Mouse (Mus musculus) Patski (cell line): ENCODE results near the gene Trf. TPM values are rescaled to one million over a fixed set of nuclear protein-coding genes. Genes with fewer than 3 reads are reported as not detected.

Source experiments
- ATAC-seq: fragments of 100-300 bp; one replicate; pipeline ENCODE4 v1.8.0; 2021
- CTCF ChIA-PET: fragments of 350-600 bp; sonication (Branson Sonifier 250); formaldehyde crosslinking; loops from one replicate; lab custom pipeline; 2022; ENCODE audit warnings: inconsistent platforms; lab: Charles Lee
- POLR2A ChIA-PET: fragments of 350-600 bp; sonication (Branson Sonifier 250); formaldehyde crosslinking; loops from one replicate; lab custom pipeline; 2022; ENCODE audit warnings: antibody characterized with exemption, inconsistent platforms; lab: Charles Lee
- DNase-seq: peaks from one replicate; pipeline ENCODE4 v3.0.0-alpha.2; 2011; ENCODE audit warnings: low read depth, low spot score
- H3K27me3 ChIP-seq: fragments of 371-371 bp; one replicate; pipeline ENCODE4 v1.5.1; 2021
- CTCF ChIP-seq: fragments of 100-300 bp; IDR thresholded peaks from one replicate; pipeline ENCODE4 v1.5.1; 2021
- in situ Hi-C: fragments of 300-500 bp; cut with MboI; formaldehyde crosslinking; loops from 3 replicates; pipeline ENCODE4 v1.11.1; 2018; ENCODE audit warnings: low pct_unique_long_range_greater_than_20kb, mixed read lengths
- polyA plus RNA-seq: library from polyadenylated mRNA; unstranded; gene quantifications from one replicate; pipeline ENCODE4 v1.2.3, GENCODE M21; 2021

Gene Trf
- polyA plus RNA-seq, 1 experiment from 2014 or later, result not detected

DNA sequence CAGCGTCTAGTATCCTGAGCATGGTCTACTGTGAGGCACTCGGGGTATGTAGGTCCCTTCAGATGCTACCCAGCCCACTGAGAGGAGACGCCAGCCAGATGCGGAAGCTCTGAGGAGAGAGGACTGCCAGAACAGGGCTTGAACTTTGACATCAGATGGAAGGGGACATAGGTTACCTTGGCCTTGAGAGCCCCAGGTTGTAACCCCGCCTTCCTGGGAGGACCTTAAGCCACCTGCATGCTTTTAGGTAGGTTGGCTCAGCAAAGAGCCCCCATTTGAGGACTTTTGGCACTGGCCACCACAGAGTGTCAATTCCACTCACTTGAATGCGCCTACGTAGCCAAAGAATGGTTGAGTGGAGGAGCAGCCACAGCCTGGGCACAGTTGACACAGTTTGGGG, 5.5 kb downstream of the Trf start:
- CTCF ChIA-PET, result no interaction called here
- POLR2A ChIA-PET, result no interaction called here

GRCm38 (mm10) chr9:103214281-103214680, 16.0 kb downstream of the Trf start:
- DNase-seq, result no peak
- CTCF ChIA-PET, result no interaction called here

More for the DNA sequence above, 5.5 kb downstream of the Trf start:
- no peak for TF ChIP-seq CTCF
- peaks cover 8% of the 10 kb centered on the region for H3K27me3 ChIP-seq
- ATAC-seq (no peak), DNase-seq (no peak)
- in situ Hi-C loops, result no loop called here

DNA sequence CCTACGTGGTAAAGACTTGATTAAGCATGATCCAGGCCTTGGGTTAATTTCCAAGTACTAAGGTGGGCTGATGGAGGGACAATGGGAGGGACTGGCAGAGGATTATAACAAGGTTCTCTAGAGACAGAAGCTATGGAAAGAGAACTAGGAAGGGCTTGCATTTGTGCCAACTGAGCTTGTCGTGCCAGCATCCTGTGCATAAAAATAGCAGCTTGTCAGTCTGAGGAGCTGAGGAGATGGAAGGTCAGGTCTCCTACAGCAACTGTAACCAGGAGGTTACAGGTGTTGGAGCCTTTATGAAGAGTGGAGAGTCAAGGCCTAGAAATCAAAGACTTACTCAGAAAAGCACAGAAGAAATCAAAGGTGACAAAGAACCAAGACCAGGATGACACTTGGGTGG, 16.6 kb downstream of the Trf start:
- POLR2A ChIA-PET, result interaction anchor here (0.5 kb wide), 1 partner anchor 18 kb away, joined by 3 read pairs; no protein-coding TSS in a partner anchor
- TF ChIP-seq CTCF, result no peak
- in situ Hi-C loops, result no loop called here
- peaks cover 24% of the 10 kb centered on the region for H3K27me3 ChIP-seq
- DNase-seq (no peak), ATAC-seq (no peak)
- CTCF ChIA-PET, result no interaction called here

More at GRCm38 (mm10) chr9:103214281-103214680, 16.0 kb downstream of the Trf start:
- TF ChIP-seq CTCF, result no peak
- H3K27me3 ChIP-seq, result peaks cover 24% of the 10 kb centered on the region
- no peak for ATAC-seq
- POLR2A ChIA-PET, result interaction anchor here (0.5 kb wide), 1 partner anchor 18 kb away, joined by 3 read pairs; no protein-coding TSS in a partner anchor
- in situ Hi-C loops, result no loop called here

- H3K27me3 ChIP-seq, result peaks cover 22% of the 10 kb centered on the region
- POLR2A ChIA-PET, result no interaction called here
- CTCF ChIA-PET, result no interaction called here
- no peak for TF ChIP-seq CTCF
- ATAC-seq, result no peak
- in situ Hi-C loops, result no loop called here
- DNase-seq, result no peak
Measured at GRCm38 (mm10) chr9:103212654-103213420, 17.4 kb downstream of the Trf start.

DNA sequence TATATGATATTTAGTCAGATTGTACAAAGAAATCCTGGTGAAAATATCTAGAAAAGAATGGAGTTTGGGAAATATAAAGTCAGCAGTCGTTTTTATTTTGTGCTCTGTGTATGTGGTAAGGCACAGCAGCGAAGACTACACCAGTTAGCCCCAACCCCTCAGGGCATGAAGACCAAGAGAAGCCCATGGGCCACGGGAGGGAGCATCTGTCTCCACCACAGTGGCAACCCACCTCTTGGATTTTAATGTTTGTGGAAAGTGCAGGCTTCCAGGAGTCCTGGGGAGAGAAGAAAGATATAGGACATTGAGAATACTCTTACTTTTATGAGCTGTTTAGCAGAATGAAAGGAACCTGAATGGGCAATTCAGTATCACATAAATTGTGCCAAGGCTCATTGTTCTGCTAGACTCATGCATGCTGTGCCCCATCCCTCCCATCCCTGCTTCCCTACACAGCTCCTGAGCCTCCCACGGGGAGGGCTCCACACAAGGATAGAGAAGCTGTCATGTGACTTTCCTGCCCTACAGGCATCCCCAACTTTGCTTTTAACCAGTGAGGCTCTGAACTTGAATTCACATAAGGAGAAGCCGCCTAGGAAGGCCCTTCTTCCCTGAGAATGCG, 21.3 kb downstream of the Trf start:
- H3K27me3 ChIP-seq, result peaks cover 4% of the 10 kb centered on the region
- POLR2A ChIA-PET, result no interaction called here
- no peak for ATAC-seq
- in situ Hi-C loops, result no loop called here
- no peak for DNase-seq
- no peak for TF ChIP-seq CTCF
- CTCF ChIA-PET, result interaction anchor here (1.2 kb wide), 1 partner anchor 93 kb away, joined by 4 read pairs; no protein-coding TSS in a partner anchor

DNA sequence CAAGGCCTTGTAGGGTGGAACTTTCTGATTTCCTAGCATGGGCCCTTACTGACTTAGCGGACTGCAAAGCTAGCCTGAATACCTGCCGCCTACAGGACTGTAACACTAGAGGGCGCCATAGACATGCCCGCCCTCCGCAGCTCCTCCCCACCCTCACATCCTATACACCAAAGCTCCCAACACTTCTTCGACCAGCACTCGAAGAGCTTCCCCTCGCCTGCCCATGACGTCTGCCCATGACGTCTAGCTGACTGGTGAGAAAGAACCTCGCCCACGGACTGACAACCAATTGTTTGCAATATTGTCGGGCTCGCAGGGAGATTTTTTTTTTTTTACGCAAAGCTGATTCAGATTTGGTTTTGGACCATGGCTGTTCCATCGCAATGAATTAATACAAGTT, 22.4 kb downstream of the Trf start:
- H3K27me3 ChIP-seq, result peaks cover 4% of the 10 kb centered on the region
- in situ Hi-C loops, result no loop called here
- ATAC-seq (peak; percentile 51), DNase-seq (no peak)
- ChIA-PET CTCF (interaction anchor here (1.4 to 1.5 kb wide), 2 partner anchors 10 to 95 kb away, joined by 4 to 5 read pairs; no protein-coding TSS in a partner anchor), POLR2A (interaction anchor here (0.6 kb wide), 1 partner anchor 157 kb away, joined by 4 read pairs; no protein-coding TSS in a partner anchor)
- TF ChIP-seq CTCF, result peak; percentile 76

DNA sequence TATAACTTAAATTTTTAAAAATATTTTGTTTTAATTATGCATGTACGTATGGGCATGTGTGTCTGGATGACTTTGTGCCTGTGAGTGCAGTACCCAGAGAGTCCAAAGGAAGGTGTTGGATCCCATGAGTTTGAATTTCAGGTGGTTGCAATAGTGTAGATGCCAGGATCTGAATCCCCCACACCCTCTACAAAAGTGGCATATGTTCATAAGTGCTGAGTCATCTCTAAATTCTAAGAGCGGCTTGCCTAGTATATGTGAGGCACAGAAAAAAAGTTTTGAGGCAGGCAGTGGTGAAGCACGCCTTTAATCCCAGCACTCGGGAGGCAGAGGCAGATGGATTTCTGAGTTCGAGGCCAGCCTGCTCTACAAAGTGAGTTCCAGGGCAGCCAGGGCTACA, 24.5 kb downstream of the Trf start:
- no peak for DNase-seq
- no peak for TF ChIP-seq CTCF
- ATAC-seq, result no peak
- POLR2A ChIA-PET, result no interaction called here
- in situ Hi-C loops, result no loop called here
- CTCF ChIA-PET, result no interaction called here
- no peaks in the 10 kb centered on the region for H3K27me3 ChIP-seq

GRCm38 (mm10) chr9:103201561-103202260, 28.5 kb downstream of the Trf start, which contains the start of gene Srprb:
Gene Srprb, minus strand, starts transcription at chr9:103202137.
- ATAC-seq (peak; percentile 94), DNase-seq (no peak)
- POLR2A ChIA-PET, result interaction anchor here (0.5 to 1.2 kb wide), 2 partner anchors 89 to 285 kb away, joined by 3 read pairs; no protein-coding TSS in a partner anchor
- CTCF ChIA-PET, result no interaction called here
- no peak for TF ChIP-seq CTCF
- in situ Hi-C loops, result no loop called here
- no peaks in the 10 kb centered on the region for H3K27me3 ChIP-seq

GRCm38 (mm10) chr9:103188416-103188815, 41.8 kb downstream of the Trf start:
- ChIA-PET CTCF (interaction anchor here (1.3 kb wide), 1 partner anchor 12 kb away, joined by 3 read pairs; no protein-coding TSS in a partner anchor), POLR2A (no interaction called here)
- H3K27me3 ChIP-seq, result no peaks in the 10 kb centered on the region
- no peak for ATAC-seq
- DNase-seq, result no peak
- in situ Hi-C loops, result no loop called here
- TF ChIP-seq CTCF, result no peak

DNA sequence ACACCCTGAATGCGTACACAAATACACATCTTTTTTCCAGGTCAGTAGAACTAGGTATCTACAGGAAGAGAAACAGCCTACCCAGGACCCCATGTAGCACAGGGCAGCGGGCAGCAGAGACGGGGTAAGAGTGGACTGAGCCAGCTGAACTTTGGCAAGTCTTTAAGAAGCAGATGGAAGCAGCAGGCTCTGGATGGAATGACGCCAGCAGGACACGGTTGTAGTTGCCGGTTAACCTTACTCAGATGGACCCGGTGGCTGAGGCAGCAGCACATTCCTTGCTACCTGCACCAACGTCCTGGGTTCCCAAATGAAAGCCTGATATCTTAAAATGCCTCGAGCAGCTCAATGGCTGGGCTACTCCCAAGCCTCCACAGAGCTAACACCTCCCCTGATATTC, 43.5 kb downstream of the Trf start:
- ATAC-seq, result no peak
- POLR2A ChIA-PET, result interaction anchor here (1.0 kb wide), 1 partner anchor 9 kb away, joined by 3 read pairs; no protein-coding TSS in a partner anchor
- no peak for DNase-seq
- H3K27me3 ChIP-seq, result no peaks in the 10 kb centered on the region
- in situ Hi-C loops, result no loop called here
- CTCF ChIA-PET, result interaction anchor here (1.3 kb wide), 1 partner anchor 9 kb away, joined by 4 read pairs; no protein-coding TSS in a partner anchor
- TF ChIP-seq CTCF, result no peak
